Mouse (Mus musculus): Measurements from ENCODE around the gene Vps13c. TPM values are rescaled to one million over a fixed set of nuclear protein-coding genes. Genes with fewer than 3 reads are reported as not detected.

The Vps13c gene
- 7.1 and 8.9 TPM in 2 replicates for polyA plus RNA-seq (2014; fragmentation: Nextera tagmentation; extraction: Ambion mirVana)

DNA sequence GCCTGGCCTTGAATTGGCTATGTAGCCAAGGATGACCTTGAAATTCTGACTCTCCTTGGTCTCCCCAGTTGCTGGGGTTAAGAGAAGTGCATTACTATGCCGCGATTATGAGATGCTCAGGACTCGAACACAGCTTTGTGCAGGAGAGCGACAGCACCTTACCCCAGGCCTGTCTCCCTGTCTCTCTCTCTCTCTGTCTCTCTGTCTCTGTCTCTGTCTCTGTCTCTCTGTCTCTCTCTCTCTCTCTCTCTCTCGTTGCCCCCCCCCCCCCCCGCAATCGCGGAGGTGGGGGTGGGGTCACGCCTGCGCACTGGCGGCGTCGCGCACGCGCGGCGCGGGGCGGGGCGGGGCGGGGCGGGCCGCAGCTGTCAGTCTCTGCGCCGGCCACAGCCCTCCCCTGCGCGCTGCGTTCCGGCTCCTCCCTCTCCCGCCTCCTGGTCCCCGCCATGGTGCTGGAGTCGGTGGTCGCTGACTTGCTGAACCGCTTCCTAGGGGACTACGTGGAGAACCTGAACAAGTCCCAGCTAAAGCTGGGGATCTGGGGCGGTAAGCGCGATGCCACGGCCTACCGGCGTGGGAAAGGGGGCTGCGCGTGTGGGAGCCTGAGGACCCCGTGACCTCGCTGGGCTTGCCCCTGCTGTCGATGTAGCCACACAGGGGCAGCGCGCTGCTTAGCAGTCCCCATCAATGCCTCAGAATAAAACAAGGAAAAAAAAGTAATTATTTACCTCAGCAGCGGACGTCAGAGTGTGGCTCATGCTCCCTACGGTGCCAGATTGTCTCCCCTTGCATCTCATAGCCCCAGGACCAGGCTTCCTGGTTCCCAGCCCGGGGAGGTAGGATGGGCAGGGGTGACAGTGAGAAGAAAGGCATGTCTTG lies at the start of gene Vps13c:
Gene Vps13c (plus strand): TSS at position 416 of the 879 bp plus-strand sequence.
- Histone ChIP-seq H3K27me3 (ENCODE audit: control insufficient read depth, insufficient read depth, low read length) (no peaks in the 10 kb centered on the region), H3K9ac (ENCODE audit: low read length) (peak within 1 kb of the TSS; percentile 83), H3K4me3 (ENCODE audit: low read depth, low read length) (peak within 1 kb of the TSS; percentile 56), H3K36me3 (ENCODE audit: control insufficient read depth, insufficient read depth, low read length) (no peaks in the 10 kb centered on the region), H3K9me3 (ENCODE audit: control insufficient read depth, low read length) (no peaks in the 10 kb centered on the region), H3K27ac (ENCODE audit: low read depth, low read length) (peak within 1 kb of the TSS; percentile 44; the same call in 1 of the 2 replicates), H3K4me1 (ENCODE audit: control insufficient read depth, insufficient read depth, low read length) (peaks cover 6% of the 10 kb centered on the region; the same call in 1 of the 2 replicates), H3K4me2 (peak within 1 kb of the TSS; percentile 75)
- under 1% methylated on average over 39 of the region's 53 CpGs for WGBS
- ATAC-seq (ENCODE audit: low FRiP score) (peak; percentile 99), DNase-seq (ENCODE audit: low spot score, missing footprints) (peak; percentile 98)

DNA sequence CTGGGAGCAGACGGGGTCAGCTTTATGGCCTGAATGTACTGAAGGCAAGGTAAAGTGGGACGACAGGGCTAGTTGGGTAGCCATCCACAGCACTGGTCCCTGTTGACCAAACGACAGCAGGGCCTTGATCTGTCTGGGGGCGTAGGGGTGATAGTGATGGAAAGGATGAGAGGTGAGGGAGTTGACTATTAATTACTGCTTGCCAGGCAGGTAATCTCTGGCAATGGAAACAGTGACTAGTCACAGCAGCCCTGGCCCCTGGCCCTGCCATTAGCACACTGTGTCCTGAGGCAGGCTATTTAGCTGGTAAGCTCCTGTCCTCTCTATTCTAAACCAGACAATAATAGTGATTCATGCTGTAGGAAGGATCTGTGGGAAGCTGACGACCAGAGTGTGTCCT lies 47.8 kb upstream of the Vps13c start:
- Histone ChIP-seq H3K4me1 (ENCODE audit: control insufficient read depth, insufficient read depth, low read length) (peaks cover 5% of the 10 kb centered on the region; the same call in 1 of the 2 replicates), H3K27ac (ENCODE audit: low read depth, low read length) (no peak overlapping the region), H3K36me3 (ENCODE audit: control insufficient read depth, insufficient read depth, low read length) (no peaks in the 10 kb centered on the region), H3K9ac (ENCODE audit: low read length) (no peak overlapping the region), H3K27me3 (ENCODE audit: control insufficient read depth, insufficient read depth, low read length) (no peaks in the 10 kb centered on the region), H3K4me2 (no peak overlapping the region), H3K9me3 (ENCODE audit: control insufficient read depth, low read length) (no peaks in the 10 kb centered on the region), H3K4me3 (ENCODE audit: low read depth, low read length) (no peak overlapping the region)
- DNase-seq (ENCODE audit: low spot score, missing footprints) (no peak), ATAC-seq (ENCODE audit: low FRiP score) (no peak)
- 77% methylated on average over 5 of the region's 5 CpGs for WGBS

DNA sequence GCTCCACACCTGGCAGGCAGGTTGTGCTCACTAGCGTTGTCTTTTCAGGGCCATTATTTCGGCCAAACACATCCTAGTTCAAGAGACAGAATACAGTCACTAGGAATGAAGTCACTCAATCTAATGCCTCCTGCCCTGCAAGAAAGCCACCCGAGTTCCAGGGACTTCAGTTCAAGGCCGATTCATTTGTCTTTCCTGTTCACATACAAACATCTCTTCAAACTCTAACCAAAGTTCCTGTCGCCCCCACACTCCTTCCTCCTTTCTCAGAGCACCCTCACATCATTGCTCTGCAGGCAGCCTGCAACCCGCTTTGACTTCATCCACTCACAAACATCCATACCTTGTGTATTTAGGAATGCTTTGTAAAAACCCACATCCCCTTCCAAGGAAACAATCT lies 46.7 kb upstream of the Vps13c start:
- H3K4me1 ChIP-seq (ENCODE audit: control insufficient read depth, insufficient read depth, low read length): peaks cover 5% of the 10 kb centered on the region; the same call in 1 of the 2 replicates
- no peak overlapping the region for H3K9ac ChIP-seq (ENCODE audit: low read length)
- H3K4me3 ChIP-seq (ENCODE audit: low read depth, low read length): no peak overlapping the region
- H3K27me3 ChIP-seq (ENCODE audit: control insufficient read depth, insufficient read depth, low read length): no peaks in the 10 kb centered on the region
- WGBS: 83% methylated on average over 6 of the region's 6 CpGs
- H3K27ac ChIP-seq (ENCODE audit: low read depth, low read length): no peak overlapping the region
- DNase-seq (ENCODE audit: low spot score, missing footprints) (no peak), ATAC-seq (ENCODE audit: low FRiP score) (no peak)
- H3K9me3 ChIP-seq (ENCODE audit: control insufficient read depth, low read length): no peaks in the 10 kb centered on the region
- no peaks in the 10 kb centered on the region for H3K36me3 ChIP-seq (ENCODE audit: control insufficient read depth, insufficient read depth, low read length)
- no peak overlapping the region for H3K4me2 ChIP-seq

DNA sequence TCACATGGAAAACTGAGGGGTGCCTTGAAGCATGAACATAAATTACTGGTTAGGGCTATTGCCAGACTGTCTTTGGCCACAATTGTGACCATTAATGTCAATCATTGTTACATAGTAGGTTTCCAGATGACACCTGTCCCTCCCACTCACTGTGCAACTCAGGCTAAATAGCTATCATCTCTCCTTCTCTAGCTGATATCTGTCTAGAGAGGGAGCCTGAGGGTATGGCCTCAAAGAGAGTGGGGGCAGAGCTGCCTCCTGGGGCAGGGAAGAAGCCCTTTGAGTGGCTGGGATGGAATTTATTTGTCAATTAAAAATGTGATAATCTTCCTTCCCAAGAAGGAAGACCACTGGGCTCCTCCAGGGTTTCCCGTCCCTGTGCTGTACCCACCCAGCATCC lies 46.0 kb upstream of the Vps13c start:
- no peak overlapping the region for H3K27ac ChIP-seq (ENCODE audit: low read depth, low read length)
- ATAC-seq (ENCODE audit: low FRiP score) (no peak), DNase-seq (ENCODE audit: low spot score, missing footprints) (no peak)

DNA sequence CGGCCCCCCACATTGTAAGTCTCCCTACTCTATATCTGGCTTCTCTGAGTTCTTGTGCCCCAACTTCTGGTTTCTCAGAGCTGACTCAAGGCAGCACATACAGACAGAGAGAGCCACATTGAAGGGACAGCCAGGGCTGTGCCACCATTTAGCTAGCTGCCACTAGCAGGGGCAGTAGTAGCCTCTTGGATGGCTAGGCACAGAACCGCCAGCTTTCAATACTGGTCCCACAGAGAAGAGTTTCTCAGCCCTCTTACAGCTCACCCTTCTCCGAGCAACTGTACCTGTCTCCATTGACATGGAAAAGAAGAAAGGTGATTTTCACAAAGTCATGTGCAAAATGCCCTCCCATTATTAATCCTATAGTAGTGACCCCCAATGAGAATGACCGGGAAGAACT lies 45.5 kb upstream of the Vps13c start:
- H3K27ac ChIP-seq (ENCODE audit: low read depth, low read length): no peak overlapping the region
- no peak for ATAC-seq (ENCODE audit: low FRiP score)
- no peak overlapping the region for H3K4me3 ChIP-seq (ENCODE audit: low read depth, low read length)
- no peaks in the 10 kb centered on the region for H3K9me3 ChIP-seq (ENCODE audit: control insufficient read depth, low read length)
- DNase-seq (ENCODE audit: low spot score, missing footprints): no peak
- 89% methylated on average over 4 of the region's 4 CpGs for WGBS
- no peak overlapping the region for H3K9ac ChIP-seq (ENCODE audit: low read length)
- H3K27me3 ChIP-seq (ENCODE audit: control insufficient read depth, insufficient read depth, low read length): no peaks in the 10 kb centered on the region
- H3K4me2 ChIP-seq: no peak overlapping the region
- H3K36me3 ChIP-seq (ENCODE audit: control insufficient read depth, insufficient read depth, low read length): no peaks in the 10 kb centered on the region
- H3K4me1 ChIP-seq (ENCODE audit: control insufficient read depth, insufficient read depth, low read length): peaks cover 5% of the 10 kb centered on the region; the same call in 1 of the 2 replicates

More for the DNA sequence above, 46.0 kb upstream of the Vps13c start:
- H3K4me3 ChIP-seq (ENCODE audit: low read depth, low read length): no peak overlapping the region
- no peak overlapping the region for H3K9ac ChIP-seq (ENCODE audit: low read length)
- H3K27me3 ChIP-seq (ENCODE audit: control insufficient read depth, insufficient read depth, low read length): no peaks in the 10 kb centered on the region
- H3K36me3 ChIP-seq (ENCODE audit: control insufficient read depth, insufficient read depth, low read length): no peaks in the 10 kb centered on the region
- WGBS: 85% methylated on average over 1 of the region's 1 CpGs
- no peaks in the 10 kb centered on the region for H3K9me3 ChIP-seq (ENCODE audit: control insufficient read depth, low read length)
- no peak overlapping the region for H3K4me2 ChIP-seq
- H3K4me1 ChIP-seq (ENCODE audit: control insufficient read depth, insufficient read depth, low read length): peaks cover 5% of the 10 kb centered on the region; the same call in 1 of the 2 replicates

DNA sequence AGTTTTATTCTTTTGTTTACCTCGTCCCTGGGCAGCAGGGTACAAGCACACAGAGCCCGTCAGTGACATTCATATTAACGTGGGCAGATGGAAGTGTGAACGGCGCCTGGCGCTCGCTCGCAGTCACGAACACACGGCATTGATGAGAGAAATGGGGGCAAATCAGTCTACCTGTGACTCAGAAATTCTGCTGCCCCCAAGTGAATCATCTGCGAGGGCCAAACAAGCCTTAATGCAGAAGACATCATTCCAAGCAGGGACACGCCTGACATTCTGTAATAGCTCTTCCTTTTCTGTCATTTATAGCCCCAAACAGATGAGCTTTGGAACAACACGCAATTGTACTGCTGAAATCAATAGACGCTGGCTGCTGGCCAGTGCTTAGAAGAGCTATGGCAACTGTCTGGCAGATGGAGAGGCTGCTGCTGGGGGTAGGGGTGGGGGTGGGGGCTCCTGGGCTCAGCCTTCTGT lies 45.0 kb upstream of the Vps13c start:
- Histone ChIP-seq H3K4me2 (no peak overlapping the region), H3K36me3 (ENCODE audit: control insufficient read depth, insufficient read depth, low read length) (no peaks in the 10 kb centered on the region), H3K9me3 (ENCODE audit: control insufficient read depth, low read length) (no peaks in the 10 kb centered on the region), H3K27ac (ENCODE audit: low read depth, low read length) (no peak overlapping the region), H3K4me1 (ENCODE audit: control insufficient read depth, insufficient read depth, low read length) (peaks cover 5% of the 10 kb centered on the region; the same call in 1 of the 2 replicates), H3K27me3 (ENCODE audit: control insufficient read depth, insufficient read depth, low read length) (no peaks in the 10 kb centered on the region), H3K4me3 (ENCODE audit: low read depth, low read length) (no peak overlapping the region), H3K9ac (ENCODE audit: low read length) (no peak overlapping the region)
- ATAC-seq (ENCODE audit: low FRiP score) (peak; percentile 48; the same call in 1 of the 2 replicates), DNase-seq (ENCODE audit: low spot score, missing footprints) (no peak)
- WGBS: 77% methylated on average over 14 of the region's 14 CpGs

DNA sequence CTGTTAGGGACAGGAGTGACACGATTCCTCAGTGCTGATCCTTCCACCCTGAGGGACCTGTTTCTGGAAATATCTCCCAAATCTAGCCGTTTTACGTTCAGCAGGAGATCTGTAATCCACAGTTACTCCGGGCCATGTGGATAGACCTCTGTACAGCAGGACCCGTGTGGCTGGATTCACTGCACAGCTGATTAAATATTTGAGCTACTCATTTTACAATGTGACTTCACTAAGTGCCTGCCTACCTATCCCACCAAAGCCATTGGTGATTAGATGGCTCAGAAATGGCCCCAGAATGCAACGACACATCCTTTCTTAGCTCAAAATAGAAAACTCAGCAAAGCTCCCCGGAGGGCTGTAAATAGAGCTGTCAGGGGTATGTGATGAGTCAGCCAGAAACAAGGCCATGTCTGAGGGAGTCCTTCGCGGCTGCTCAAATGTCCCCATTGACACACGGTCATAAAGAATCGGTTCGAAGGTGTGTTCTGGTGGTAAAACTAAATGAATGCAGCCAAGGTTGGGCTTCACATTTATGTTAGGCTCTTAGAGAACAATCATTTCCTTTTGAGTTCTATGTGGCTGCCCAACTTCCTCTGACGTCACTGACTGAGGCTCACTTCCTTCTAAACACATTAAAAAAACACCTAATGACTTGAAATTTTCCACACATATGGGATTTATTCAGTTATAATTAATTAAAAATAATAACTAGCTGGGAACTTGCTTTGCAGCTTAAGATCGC lies 40.9 kb upstream of the Vps13c start:
- H3K36me3 ChIP-seq (ENCODE audit: control insufficient read depth, insufficient read depth, low read length): no peaks in the 10 kb centered on the region
- ATAC-seq (ENCODE audit: low FRiP score): no peak
- no peak overlapping the region for H3K27ac ChIP-seq (ENCODE audit: low read depth, low read length)
- no peaks in the 10 kb centered on the region for H3K9me3 ChIP-seq (ENCODE audit: control insufficient read depth, low read length)
- DNase-seq (ENCODE audit: low spot score, missing footprints): no peak
- no peak overlapping the region for H3K4me3 ChIP-seq (ENCODE audit: low read depth, low read length)
- no peak overlapping the region for H3K9ac ChIP-seq (ENCODE audit: low read length)
- no peak overlapping the region for H3K4me2 ChIP-seq
- 73% methylated on average over 14 of the region's 14 CpGs for WGBS
- no peaks in the 10 kb centered on the region for H3K27me3 ChIP-seq (ENCODE audit: control insufficient read depth, insufficient read depth, low read length)
- peaks cover 5% of the 10 kb centered on the region; the same call in 1 of the 2 replicates for H3K4me1 ChIP-seq (ENCODE audit: control insufficient read depth, insufficient read depth, low read length)

DNA sequence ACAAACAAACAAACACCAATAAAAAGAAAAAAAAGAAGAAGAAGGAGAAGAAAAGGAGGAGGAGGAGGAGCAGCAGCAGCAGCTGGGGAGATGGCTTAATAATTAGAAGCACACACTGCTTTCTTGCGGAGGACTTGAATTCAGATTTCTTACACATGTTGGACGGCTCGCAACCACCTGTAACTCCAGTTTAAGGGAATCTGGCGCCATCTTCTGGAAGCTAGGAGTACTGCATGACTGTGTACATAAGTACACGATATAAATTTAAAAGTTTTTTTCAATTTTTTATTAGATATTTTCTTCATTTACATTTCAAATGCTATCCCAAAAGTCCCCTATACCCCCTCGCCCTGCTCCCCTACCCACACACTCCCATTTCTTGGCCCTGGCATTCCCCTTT lies 38.0 kb upstream of the Vps13c start:
- DNase-seq (ENCODE audit: low spot score, missing footprints) (peak; percentile 90), ATAC-seq (ENCODE audit: low FRiP score) (no peak)
- no peaks in the 10 kb centered on the region for H3K9me3 ChIP-seq (ENCODE audit: control insufficient read depth, low read length)
- no peaks in the 10 kb centered on the region for H3K36me3 ChIP-seq (ENCODE audit: control insufficient read depth, insufficient read depth, low read length)
- no peak overlapping the region for H3K9ac ChIP-seq (ENCODE audit: low read length)
- H3K4me3 ChIP-seq (ENCODE audit: low read depth, low read length): no peak overlapping the region
- no peaks in the 10 kb centered on the region for H3K4me1 ChIP-seq (ENCODE audit: control insufficient read depth, insufficient read depth, low read length)
- no peak overlapping the region for H3K4me2 ChIP-seq
- 32% methylated on average over 6 of the region's 6 CpGs for WGBS
- H3K27me3 ChIP-seq (ENCODE audit: control insufficient read depth, insufficient read depth, low read length): no peaks in the 10 kb centered on the region
- no peak overlapping the region for H3K27ac ChIP-seq (ENCODE audit: low read depth, low read length)

DNA sequence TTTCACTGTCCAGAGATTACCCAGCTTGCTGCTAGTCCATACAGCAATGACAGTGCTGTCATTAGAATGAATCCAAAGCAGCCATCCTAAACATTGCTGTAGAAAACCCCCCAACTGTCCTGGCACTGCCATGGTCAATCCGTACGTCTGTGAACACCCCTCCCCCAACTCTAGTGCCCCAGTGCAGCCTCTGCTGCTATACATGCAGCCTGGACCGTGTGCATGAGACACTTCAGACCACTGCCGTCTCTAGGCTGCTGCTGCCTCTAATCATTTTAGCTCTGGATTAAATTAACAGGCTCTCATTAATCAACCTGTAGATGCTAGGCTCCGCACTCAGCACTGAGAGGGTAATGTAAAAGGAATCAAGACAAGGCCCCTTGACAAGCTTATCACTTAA lies 33.2 kb upstream of the Vps13c start:
- Histone ChIP-seq H3K4me2 (no peak overlapping the region), H3K36me3 (ENCODE audit: control insufficient read depth, insufficient read depth, low read length) (no peaks in the 10 kb centered on the region), H3K27ac (ENCODE audit: low read depth, low read length) (no peak overlapping the region), H3K9ac (ENCODE audit: low read length) (no peak overlapping the region), H3K27me3 (ENCODE audit: control insufficient read depth, insufficient read depth, low read length) (no peaks in the 10 kb centered on the region), H3K9me3 (ENCODE audit: control insufficient read depth, low read length) (no peaks in the 10 kb centered on the region), H3K4me3 (ENCODE audit: low read depth, low read length) (no peak overlapping the region), H3K4me1 (ENCODE audit: control insufficient read depth, insufficient read depth, low read length) (no peaks in the 10 kb centered on the region)
- DNase-seq (ENCODE audit: low spot score, missing footprints) (no peak), ATAC-seq (ENCODE audit: low FRiP score) (no peak)
- WGBS: 79% methylated on average over 5 of the region's 5 CpGs

All from midbrain, embryonic 11.5 days (tissue).